Mouse (Mus musculus) cortical plate, adult 2 months (tissue): Measurements from ENCODE around the gene Msantd3. TPM values are rescaled to one million over a fixed set of nuclear protein-coding genes. Genes with fewer than 3 reads are reported as not detected.
A peak's percentile ranks its signal among the peaks of the same experiment; 100 is the strongest.

Experiments
- H3K27ac ChIP-seq: fragments of 200-500 bp; 2 replicates; pipeline ENCODE4 v1.5.1; 2012; ENCODE audit warnings: low read length, control low read depth, inconsistent platforms; ENCODE audit not compliant: insufficient read depth
- H3K4me1 ChIP-seq: fragments of 200-500 bp; 2 replicates; pipeline ENCODE4 v1.6.1; 2011; ENCODE audit warnings: low read length; ENCODE audit not compliant: control insufficient read depth, insufficient read depth
- H3K4me3 ChIP-seq: fragments of 200-500 bp; 2 replicates; pipeline ENCODE4 v1.5.1; 2011; ENCODE audit warnings: mild to moderate bottlenecking, low read length, control low read depth; ENCODE audit not compliant: insufficient read depth
- CTCF ChIP-seq: fragments of 200-500 bp; IDR thresholded peaks from 2 replicates; pipeline ENCODE4 v1.5.1; 2011; ENCODE audit warnings: mild to moderate bottlenecking, control low read depth, low read length; ENCODE audit not compliant: insufficient read depth; ENCODE audit errors: extremely low read depth
- POLR2A ChIP-seq: fragments of 200-500 bp; IDR thresholded peaks from 2 replicates; pipeline ENCODE4 v1.6.1; 2011; ENCODE audit warnings: mild to moderate bottlenecking, low read length, control low read depth; ENCODE audit not compliant: insufficient read depth; ENCODE audit errors: extremely low read depth
- polyA plus RNA-seq: library from polyadenylated mRNA; depleted of rRNA; stranded (reverse); fragments of >200 nt; gene quantifications from 2 replicates; pipeline ENCODE4 v1.2.3, GENCODE M21; 2012

The Msantd3 gene
- polyA plus RNA-seq, 1 experiment, result 23.9 TPM

GRCm38 (mm10) chr4:48540576-48541111, 909 bp downstream of the Msantd3 start:
- Histone ChIP-seq H3K4me3 (peak overlapping the region; percentile 71), H3K4me1 (peaks cover 3% of the 10 kb centered on the region; the same call in 1 of the 2 replicates), H3K27ac (peak overlapping the region; percentile 87)
- TF ChIP-seq POLR2A, result no peak
- TF ChIP-seq CTCF, result no peak

- no peak for TF ChIP-seq CTCF
- TF ChIP-seq POLR2A, result no peak
- Histone ChIP-seq H3K4me3 (peak overlapping the region; percentile 71), H3K4me1 (peaks cover 3% of the 10 kb centered on the region; the same call in 1 of the 2 replicates), H3K27ac (no peak overlapping the region)
Observed at GRCm38 (mm10) chr4:48541526-48542250, 2.0 kb downstream of the Msantd3 start.

GRCm38 (mm10) chr4:48542351-48542750, 2.6 kb downstream of the Msantd3 start:
- H3K4me1 ChIP-seq, result peaks cover 5% of the 10 kb centered on the region
- TF ChIP-seq CTCF (no peak), POLR2A (no peak)
- no peak overlapping the region for H3K4me3 ChIP-seq
- H3K27ac ChIP-seq, result no peak overlapping the region

GRCm38 (mm10) chr4:48543071-48543865, 3.5 kb downstream of the Msantd3 start:
- peaks cover 6% of the 10 kb centered on the region for H3K4me1 ChIP-seq
- H3K27ac ChIP-seq, result no peak overlapping the region
- no peak for TF ChIP-seq CTCF
- TF ChIP-seq POLR2A, result no peak
- H3K4me3 ChIP-seq, result no peak overlapping the region

- Histone ChIP-seq H3K27ac (no peak overlapping the region), H3K4me3 (no peak overlapping the region), H3K4me1 (peaks cover 7% of the 10 kb centered on the region)
- TF ChIP-seq POLR2A (no peak), CTCF (no peak)
Observed at GRCm38 (mm10) chr4:48544141-48544540, 4.4 kb downstream of the Msantd3 start.

GRCm38 (mm10) chr4:48545966-48546365, 6.2 kb downstream of the Msantd3 start:
- H3K4me1 ChIP-seq, result peaks cover 7% of the 10 kb centered on the region
- TF ChIP-seq POLR2A (no peak), CTCF (no peak)
- H3K27ac ChIP-seq, result no peak overlapping the region
- H3K4me3 ChIP-seq, result no peak overlapping the region

- Histone ChIP-seq H3K27ac (no peak overlapping the region), H3K4me3 (no peak overlapping the region), H3K4me1 (peaks cover 5% of the 10 kb centered on the region)
- no peak for TF ChIP-seq CTCF
- no peak for TF ChIP-seq POLR2A
Observed at GRCm38 (mm10) chr4:48546568-48547496, 7.1 kb downstream of the Msantd3 start.

- TF ChIP-seq CTCF, result no peak
- TF ChIP-seq POLR2A, result no peak
- H3K4me1 ChIP-seq, result peaks cover 4% of the 10 kb centered on the region
- H3K27ac ChIP-seq, result no peak overlapping the region
- no peak overlapping the region for H3K4me3 ChIP-seq
Observed at GRCm38 (mm10) chr4:48548393-48549045, 8.8 kb downstream of the Msantd3 start.
